Mouse (Mus musculus): Measurements from ENCODE around the gene Acyp1.

- TF ChIP-seq EP300 (optimal IDR thresholded peaks at IDR 0.05) (no peak), CTCF (IDR thresholded peaks at IDR 0.05; ENCODE audit: low read depth) (no peak)
Measured at GRCm38 (mm10) chr12:85233376-85234358, 54.6 kb downstream of the Acyp1 start.

Measured in stomach, postnatal 0 days (tissue).